Mouse (Mus musculus): ENCODE measurements around the gene Tspan14. TPM values are rescaled to one million over a fixed set of nuclear protein-coding genes. Genes with fewer than 3 reads are reported as not detected.

Gene Tspan14
- polyA plus RNA-seq, 1 experiment from 2014 or later = 109 TPM

Other genes starting within 250 kb of the Tspan14 start
- 0.85 and 0.92 TPM in 2 replicates for gene Sh2d4b, start 73.5 kb downstream of the Tspan14 start, polyA plus RNA-seq (2015; fragmentation: Nextera tagmentation; extraction: Ambion mirVana)
- 96.8 and 103 TPM in 2 replicates for gene Fam213a, start 47.0 kb upstream of the Tspan14 start, polyA plus RNA-seq (2015; fragmentation: Nextera tagmentation; extraction: Ambion mirVana)
- not detected in 2 replicates for gene Dydc2, start 102.4 kb upstream of the Tspan14 start, polyA plus RNA-seq (2015; fragmentation: Nextera tagmentation; extraction: Ambion mirVana)
- 0.16 TPM in 1 of 2 replicates, not detected in the other for gene Dydc1, start 106.1 kb upstream of the Tspan14 start, polyA plus RNA-seq (2015; fragmentation: Nextera tagmentation; extraction: Ambion mirVana)
- 0.46 and 0.88 TPM in 2 replicates for gene Mat1a, start 138.2 kb upstream of the Tspan14 start, polyA plus RNA-seq (2015; fragmentation: Nextera tagmentation; extraction: Ambion mirVana)
- gene Sftpa1, start 165.0 kb upstream of the Tspan14 start, polyA plus RNA-seq (2015; fragmentation: Nextera tagmentation; extraction: Ambion mirVana) = not detected in 2 replicates
- gene Mbl1, start 184.7 kb upstream of the Tspan14 start, polyA plus RNA-seq (2015; fragmentation: Nextera tagmentation; extraction: Ambion mirVana) = 0.24 and 0.26 TPM in 2 replicates
- 0.46 TPM in 1 of 2 replicates, not detected in the other for gene Sftpd, start 218.3 kb upstream of the Tspan14 start, polyA plus RNA-seq (2015; fragmentation: Nextera tagmentation; extraction: Ambion mirVana)

All from kidney, embryonic 15.5 days (tissue).